Mouse (Mus musculus) brown adipose tissue, adult 24 weeks (tissue): Measurements from ENCODE around the gene Atp2a1. TPM values are rescaled to one million over a fixed set of nuclear protein-coding genes. Genes with fewer than 3 reads are reported as not detected.

Experiments
- H3K27ac ChIP-seq: fragments of 200-500 bp; replicated peaks from 2 replicates; pipeline ENCODE4 v1.5.1; 2012; ENCODE audit warnings: low read depth, mild to moderate bottlenecking, low read length
- H3K4me1 ChIP-seq: fragments of 200-500 bp; 2 replicates; pipeline ENCODE4 v1.6.1; 2012; ENCODE audit warnings: low read length, mixed read lengths; ENCODE audit not compliant: control insufficient read depth, insufficient read depth, insufficient read length
- H3K4me3 ChIP-seq: fragments of 200-500 bp; 2 replicates; pipeline ENCODE4 v1.5.1; 2012; ENCODE audit warnings: low read depth, mild to moderate bottlenecking, low read length, moderate library complexity; ENCODE audit not compliant: insufficient read depth
- polyA plus RNA-seq: library from polyadenylated mRNA; stranded (reverse); fragments of >200 nt; gene quantifications from 2 replicates; pipeline ENCODE4 v1.2.4, GENCODE M21; 2012; ENCODE audit not compliant: missing spikeins, insufficient read depth, insufficient read length

The Atp2a1 gene
- polyA plus RNA-seq, 1 experiment: 236 TPM

DNA sequence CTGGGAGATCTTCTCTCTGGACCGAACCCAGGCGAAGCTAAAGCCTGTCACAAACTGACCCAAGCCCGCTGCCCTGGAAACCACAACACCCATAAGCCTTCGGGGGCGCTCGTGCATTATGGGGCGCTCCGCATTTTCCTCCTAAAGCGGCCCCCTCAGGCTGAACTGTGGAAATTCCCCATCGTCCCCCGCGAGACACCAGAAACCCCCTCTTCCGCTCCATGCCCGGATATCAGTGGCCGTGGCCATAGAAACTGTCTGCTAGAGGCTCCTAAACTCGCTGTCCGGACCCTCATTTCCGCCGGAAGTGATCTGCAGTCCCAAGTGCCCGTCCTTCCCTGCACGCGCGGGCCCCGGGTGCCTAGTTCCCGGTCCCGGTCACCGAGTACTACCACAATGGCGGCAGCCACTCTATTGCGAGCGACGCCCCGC, 24.2 kb upstream of the Atp2a1 start, which contains the start of gene Tufm:
Tufm (plus strand) TSS at position 310 of the 432 bp plus-strand sequence.
- Histone ChIP-seq H3K4me1 (no peaks in the 10 kb centered on the region), H3K4me3 (peak within 1 kb of the TSS; percentile 84), H3K27ac (peak within 1 kb of the TSS; percentile 76)

DNA sequence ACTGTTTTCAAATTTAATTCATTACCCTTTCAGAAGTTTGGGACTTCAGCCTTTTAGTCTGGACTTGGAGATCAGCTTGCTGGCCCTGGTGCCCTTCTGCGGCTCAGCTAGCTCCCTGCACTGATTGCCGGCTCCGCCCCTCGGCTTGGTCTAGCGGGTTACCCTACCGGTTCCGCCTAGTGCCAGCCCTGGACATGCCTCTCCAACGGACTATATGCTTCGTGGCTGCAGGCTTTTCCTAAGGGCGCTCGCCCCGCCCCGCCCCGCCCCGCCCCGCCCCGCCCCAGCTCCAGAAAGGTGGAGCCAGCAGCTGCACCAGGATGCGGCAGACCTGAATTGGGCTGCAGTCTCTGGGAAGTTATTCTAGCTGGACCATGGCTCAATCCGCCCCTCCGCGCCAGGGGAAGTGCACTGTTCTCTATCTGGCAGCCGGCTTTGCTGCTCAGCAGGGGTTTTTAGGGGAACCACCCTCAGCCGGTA, 19.5 kb upstream of the Atp2a1 start:
- Histone ChIP-seq H3K27ac (peak overlapping the region; percentile 7; the same call in 1 of the 2 replicates), H3K4me1 (no peaks in the 10 kb centered on the region), H3K4me3 (peak overlapping the region; percentile 51)

DNA sequence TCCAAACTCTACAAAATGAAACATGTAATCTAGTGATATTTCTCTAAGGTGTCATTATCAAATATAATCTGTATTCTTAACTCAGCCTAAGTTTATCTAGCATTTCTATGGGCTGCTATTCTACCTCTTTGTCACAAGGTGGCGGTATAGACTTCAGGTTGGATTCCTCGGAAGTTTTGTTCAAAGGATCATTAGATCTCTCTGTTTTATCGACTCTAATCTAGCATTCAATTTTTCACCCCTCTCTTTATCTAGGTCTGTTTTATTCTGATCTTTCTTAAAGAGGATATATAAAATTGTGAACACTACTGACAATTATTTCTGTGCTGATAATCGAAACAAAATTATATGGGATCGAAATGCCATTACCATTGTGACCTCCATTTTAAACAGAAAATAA, 18.8 kb upstream of the Atp2a1 start:
- no peak overlapping the region for H3K27ac ChIP-seq
- H3K4me3 ChIP-seq: no peak overlapping the region
- no peaks in the 10 kb centered on the region for H3K4me1 ChIP-seq

DNA sequence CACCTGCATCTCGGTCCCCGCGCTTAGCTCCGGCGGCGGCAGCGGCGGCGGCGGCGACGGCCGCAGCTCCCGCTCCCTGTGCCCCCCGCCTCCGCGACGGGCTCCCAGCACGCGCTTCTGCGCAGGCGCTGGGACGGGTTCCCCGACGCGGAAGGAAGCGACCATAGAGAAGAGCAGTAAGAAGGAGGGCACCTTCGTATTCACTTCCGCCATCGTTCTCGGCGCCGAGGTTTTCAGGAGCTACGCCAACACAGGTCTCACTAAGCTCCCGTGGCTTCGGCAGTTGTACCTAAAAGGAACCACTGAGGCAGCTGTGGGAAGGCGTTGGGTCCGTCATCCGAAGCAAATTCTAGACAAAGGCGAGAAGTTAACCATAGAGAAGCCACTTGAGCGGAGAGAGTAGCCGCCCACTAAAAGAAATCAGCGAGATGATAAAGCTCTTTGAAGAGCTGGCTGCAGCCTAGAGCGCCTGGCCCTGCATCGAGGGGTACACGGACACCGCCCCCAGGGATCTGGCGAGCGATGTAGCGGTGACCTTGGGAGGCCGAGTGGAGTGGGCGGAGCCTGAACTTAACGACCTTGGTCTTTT, 12.2 kb upstream of the Atp2a1 start, which contains the start of gene Sh2b1:
Sh2b1 (minus strand) TSS at position 432 of the 589 bp plus-strand sequence.
- H3K4me1 ChIP-seq: peaks cover 3% of the 10 kb centered on the region; the same call in 1 of the 2 replicates
- peak within 1 kb of the TSS; percentile 100 for H3K27ac ChIP-seq
- peak within 1 kb of the TSS; percentile 98 for H3K4me3 ChIP-seq

DNA sequence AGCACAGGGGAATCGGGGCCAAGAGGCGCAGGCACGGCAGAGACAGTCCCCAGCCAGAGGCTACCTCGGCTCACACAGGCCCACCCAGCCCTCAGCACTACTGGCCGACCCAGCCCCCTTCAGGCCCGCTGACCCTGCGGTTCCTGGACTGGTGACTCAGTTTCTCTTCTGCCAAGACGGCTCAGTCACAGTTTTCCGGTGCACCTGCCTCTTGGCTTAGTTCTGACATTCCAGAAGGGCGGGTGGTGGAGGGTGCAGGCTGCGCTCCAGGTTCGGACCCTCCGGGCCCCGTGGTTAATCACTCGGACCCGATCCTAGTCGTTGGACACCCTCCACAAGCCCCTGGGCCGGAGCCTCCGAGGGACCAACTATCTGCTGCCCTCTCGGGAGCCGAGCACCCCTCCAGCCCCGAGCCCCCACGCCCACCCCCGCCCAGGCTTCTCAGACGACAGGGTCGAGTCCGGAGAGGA, 11.6 kb upstream of the Atp2a1 start:
- Histone ChIP-seq H3K27ac (peak overlapping the region; percentile 44; the same call in 1 of the 2 replicates), H3K4me3 (peak overlapping the region; percentile 98), H3K4me1 (peaks cover 3% of the 10 kb centered on the region; the same call in 1 of the 2 replicates)

DNA sequence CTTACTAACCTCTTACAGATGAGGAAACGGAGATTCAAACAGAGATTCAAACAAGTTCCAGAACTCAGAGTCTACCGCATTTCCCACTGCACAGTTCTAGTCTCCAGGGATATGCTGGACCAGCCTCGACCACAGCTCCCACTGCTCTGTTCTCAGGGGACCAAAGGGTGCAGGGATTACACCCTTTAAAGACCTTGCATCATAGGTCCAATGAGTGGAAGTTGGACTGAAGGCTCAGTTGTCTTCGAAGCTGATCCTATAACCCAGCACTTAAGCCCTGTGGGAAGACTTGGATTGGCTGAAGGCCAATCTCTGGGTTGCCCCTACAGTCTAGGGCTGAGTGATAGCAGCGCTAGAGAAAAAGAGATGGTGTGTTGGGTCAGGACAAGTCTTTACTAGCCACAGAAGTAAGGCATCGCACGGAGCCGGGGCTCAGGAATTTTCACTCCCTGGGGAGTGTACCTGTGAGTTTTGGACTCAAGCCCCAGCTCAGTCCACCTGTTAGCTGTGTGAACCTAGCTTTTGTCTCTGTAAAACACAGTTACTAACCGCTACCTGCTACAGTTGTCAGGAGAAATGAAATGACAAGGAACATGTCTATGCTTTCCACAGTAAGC, 10.7 kb upstream of the Atp2a1 start:
- H3K4me3 ChIP-seq: peak overlapping the region; percentile 98
- no peak overlapping the region for H3K27ac ChIP-seq
- H3K4me1 ChIP-seq: peaks cover 3% of the 10 kb centered on the region; the same call in 1 of the 2 replicates

DNA sequence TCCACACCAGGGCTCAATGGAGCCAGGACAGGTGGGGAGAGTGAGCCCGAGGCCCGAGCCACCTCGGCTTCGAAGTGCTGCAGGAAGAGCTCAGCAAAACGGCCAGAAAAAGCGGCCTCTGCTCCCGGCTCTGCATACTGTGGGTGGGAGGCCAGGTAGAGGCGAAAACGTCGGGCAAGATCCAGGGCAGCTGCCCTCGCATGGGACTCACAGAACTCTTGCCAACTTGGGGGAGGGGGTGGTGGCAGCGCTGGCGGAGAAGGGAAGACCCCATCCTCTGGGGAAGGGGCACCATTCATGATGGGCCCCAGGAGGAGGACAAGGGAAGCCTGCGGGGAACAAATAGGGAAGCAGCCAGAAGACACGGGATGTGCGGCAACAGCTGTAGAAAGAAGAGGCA, 9.8 kb upstream of the Atp2a1 start:
- H3K27ac ChIP-seq: no peak overlapping the region
- H3K4me1 ChIP-seq: peaks cover 3% of the 10 kb centered on the region; the same call in 1 of the 2 replicates
- H3K4me3 ChIP-seq: no peak overlapping the region; the same call in 1 of the 2 replicates

DNA sequence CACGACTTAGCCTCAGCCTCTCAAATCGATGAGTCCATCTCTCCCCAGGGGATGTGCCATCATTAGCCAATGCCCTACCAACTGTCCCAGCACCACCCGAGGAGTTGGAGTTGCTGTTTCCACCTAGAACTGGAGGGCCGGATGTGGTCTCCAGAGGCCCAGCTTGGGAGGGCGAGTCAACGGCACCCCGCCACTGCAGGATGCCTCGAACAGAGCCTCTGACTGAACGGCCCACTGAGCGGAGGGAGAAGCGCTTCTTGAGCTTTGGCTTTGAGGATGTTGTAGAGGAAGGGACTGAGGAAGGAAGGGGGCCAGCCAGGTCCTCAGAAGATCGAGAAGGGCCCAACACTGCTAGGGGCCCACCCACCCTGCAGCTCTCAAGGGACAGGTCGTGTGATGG, 9.4 kb upstream of the Atp2a1 start:
- peaks cover 3% of the 10 kb centered on the region; the same call in 1 of the 2 replicates for H3K4me1 ChIP-seq
- H3K4me3 ChIP-seq: no peak overlapping the region; the same call in 1 of the 2 replicates
- H3K27ac ChIP-seq: no peak overlapping the region

DNA sequence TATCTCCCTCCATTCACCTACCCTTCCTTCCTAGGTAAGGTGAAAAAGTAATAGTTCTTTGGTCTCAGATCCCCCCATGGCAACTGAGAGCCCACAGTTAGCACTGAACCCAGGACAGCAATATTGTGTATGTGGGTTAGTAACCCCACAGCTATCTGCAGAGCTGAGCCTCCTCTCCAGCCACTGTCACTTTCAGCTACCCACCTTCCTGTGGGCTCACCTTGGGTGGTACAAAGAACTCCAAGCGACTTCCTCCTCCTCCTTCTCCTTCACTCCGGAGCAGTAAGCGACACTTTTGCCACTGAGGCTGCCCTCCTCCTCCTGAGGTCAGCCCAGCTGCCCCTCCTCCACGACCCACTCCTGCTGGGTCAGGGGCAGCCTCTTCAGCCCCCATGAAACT, 8.9 kb upstream of the Atp2a1 start:
- no peak overlapping the region for H3K4me3 ChIP-seq
- H3K27ac ChIP-seq: no peak overlapping the region
- H3K4me1 ChIP-seq: peaks cover 3% of the 10 kb centered on the region; the same call in 1 of the 2 replicates

DNA sequence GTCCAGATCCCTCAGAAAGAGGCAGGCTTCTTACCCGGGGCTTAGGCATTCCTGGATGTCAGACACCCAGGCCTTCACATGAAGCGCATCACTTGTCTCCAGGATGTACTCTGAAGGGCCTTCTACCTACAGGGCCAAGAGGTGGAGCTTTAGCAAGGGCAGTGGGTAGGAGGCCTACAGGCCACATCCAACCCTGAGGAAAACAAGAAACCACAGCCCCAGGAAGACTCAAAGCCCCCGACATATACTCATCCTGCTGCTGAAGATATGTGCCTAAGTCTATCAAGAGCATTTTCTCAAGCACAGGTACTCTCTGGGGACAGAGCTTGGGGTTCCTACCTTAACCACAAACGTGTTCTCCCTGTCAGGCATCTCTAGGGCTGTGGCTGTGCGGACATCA, 8.5 kb upstream of the Atp2a1 start:
- Histone ChIP-seq H3K4me1 (peaks cover 3% of the 10 kb centered on the region; the same call in 1 of the 2 replicates), H3K27ac (no peak overlapping the region), H3K4me3 (no peak overlapping the region)

DNA sequence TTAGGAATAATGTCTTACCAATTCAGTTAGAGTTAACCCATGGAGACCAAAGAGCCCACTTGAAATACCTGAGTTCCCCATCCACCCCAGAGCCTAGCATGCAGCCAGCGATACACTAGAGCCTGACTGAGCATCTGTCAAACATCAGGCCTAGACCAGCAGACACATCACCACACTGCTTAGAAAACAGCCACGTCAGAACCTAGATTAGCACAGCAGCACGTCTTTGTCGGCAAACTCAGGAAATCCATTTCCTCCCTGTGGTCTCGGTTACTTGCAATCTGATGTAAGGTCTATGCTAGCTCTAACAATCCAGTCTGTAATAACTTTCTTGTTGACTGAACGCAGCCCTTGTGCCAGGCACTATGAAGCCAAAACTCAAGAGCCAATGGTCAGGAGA, 7.2 kb upstream of the Atp2a1 start:
- Histone ChIP-seq H3K27ac (no peak overlapping the region), H3K4me1 (no peaks in the 10 kb centered on the region), H3K4me3 (no peak overlapping the region)

DNA sequence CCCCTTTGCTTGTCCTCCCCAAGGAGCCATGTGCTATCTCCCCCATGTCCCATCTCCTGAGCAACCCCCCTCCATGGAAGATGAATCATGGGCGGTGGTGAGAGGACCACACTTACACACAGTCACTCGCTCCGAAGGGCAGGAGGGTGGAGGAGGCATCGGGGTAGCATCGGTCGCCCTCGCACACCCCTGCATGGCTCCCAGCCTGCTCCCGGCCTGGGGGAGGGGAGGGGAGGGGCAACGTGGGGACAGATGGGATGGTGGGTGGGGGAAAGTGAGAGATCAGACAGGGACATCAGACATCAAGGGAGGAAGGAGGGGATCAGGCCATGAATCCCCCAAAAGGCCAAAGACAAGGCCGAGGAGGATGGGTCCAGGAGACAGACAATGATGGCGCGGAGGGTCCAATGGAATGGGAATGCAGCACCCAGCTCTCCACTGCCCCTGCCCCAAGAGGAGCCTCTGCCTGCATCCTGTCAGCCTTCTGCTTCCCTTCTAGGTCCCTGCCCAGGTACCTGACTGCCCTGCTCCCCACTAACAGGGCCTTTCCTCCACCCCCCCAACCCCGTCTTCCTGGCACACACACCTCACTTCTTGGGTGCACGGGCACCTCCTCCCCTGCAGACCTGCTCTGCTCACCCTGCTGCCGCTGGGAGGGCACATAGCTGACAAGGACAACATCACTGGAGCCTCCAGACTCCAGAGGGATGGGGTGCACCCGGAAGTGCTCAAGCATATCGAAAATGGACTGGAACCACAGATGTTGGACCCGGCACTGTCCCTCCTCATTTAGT, 5.1 kb upstream of the Atp2a1 start:
- Histone ChIP-seq H3K27ac (no peak overlapping the region), H3K4me1 (no peaks in the 10 kb centered on the region), H3K4me3 (no peak overlapping the region)

DNA sequence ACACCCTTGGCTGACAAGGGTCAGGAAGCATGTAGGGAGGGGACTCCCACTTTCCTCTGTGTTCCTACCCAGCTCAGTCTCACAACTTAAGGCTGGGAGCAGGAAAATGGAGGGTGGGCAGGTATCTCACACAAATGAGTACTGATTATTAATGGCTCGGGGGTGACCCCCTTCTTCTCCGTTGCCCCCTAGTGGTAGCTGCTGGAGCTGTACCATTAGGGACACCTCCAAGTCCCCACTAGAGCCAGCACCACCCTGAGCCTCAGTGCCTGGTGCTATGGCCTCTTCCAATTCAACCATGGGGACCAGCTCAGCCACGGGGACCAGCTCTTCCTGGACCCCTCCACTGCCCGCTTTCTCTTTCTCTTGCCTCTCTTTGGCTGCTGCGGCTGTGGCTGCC, 4.4 kb upstream of the Atp2a1 start:
- H3K4me3 ChIP-seq: no peak overlapping the region
- H3K4me1 ChIP-seq: no peaks in the 10 kb centered on the region
- no peak overlapping the region for H3K27ac ChIP-seq

DNA sequence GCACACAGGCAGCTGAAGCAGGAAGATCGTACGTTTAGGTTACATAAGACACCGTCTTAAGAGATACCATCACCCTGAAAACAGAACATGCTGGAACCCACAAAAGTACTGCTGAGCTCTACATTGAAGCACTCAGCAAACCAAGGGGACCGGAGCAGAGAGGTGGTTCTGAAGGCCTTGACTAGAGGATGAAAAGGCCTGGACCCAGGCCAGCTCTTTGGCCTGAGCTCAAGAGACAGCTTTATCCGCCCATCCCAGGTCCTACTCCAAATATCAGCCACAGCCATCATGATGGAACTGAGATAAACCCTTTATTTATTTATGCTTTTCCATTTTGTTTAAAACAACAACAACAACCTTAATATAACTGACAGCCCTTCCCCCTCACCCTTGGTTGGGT, 3.8 kb upstream of the Atp2a1 start:
- Histone ChIP-seq H3K4me1 (no peaks in the 10 kb centered on the region), H3K27ac (no peak overlapping the region), H3K4me3 (no peak overlapping the region)

DNA sequence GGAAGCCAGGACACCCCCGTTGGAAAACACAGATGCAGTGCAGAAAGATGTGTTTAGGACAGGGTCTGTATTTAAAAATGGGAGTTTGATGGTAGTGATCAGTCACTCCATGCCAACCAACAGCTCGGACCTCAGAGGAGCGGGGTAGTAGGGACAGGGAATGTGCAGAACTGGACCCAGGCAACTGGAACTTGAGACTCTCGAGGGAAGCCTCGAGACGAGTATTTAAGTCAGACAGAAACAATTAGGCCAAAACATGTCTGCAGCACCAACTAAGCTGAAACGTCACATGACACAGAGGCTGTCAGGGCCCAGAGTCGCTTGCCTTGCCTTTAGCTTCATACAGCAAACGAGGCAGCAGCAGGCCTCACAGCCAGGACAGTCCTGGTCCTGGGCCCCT, 3.2 kb upstream of the Atp2a1 start:
- no peak overlapping the region for H3K27ac ChIP-seq
- no peaks in the 10 kb centered on the region for H3K4me1 ChIP-seq
- H3K4me3 ChIP-seq: no peak overlapping the region
